Mouse (Mus musculus) liver, postnatal 0 days (tissue): Measurements from ENCODE around the gene Crym.

ENCODE experiments used
- CTCF ChIP-seq: sonication (generic); IDR thresholded peaks from 2 replicates; pipeline ENCODE4 v1.5.1; 2016; ENCODE audit warnings: antibody characterized with exemption, low read depth
- EP300 ChIP-seq: IDR thresholded peaks from 2 replicates; pipeline ENCODE4 v1.6.1; 2016; ENCODE audit warnings: antibody characterized with exemption, low read depth, mild to moderate bottlenecking

DNA sequence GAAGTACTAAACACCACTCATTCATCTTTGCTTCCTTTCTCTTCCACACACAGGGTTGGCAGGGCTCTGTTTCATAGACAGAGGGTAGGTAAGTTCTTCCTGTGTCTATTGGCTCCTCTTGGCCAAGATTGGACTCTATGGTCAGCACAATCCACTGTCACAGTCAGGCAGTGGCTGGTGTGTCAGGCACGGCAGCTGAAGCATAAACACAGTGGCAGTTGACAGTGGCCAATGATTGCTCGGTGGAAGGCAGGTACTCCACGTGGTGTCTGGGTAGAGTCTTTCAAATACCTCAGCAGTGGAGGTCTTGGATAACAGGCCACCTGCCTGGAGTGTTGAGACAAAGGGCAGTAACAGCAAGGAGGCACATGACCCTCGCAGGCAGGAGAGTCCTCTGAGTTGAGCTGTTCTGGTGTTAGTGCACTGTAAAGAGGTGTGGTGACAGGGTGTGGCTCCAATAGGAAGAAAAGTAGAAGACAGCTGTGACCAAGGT is 43.7 kb downstream of the Crym start:
- TF ChIP-seq CTCF (no peak), EP300 (no peak)
